Mouse (Mus musculus) heart, embryonic 10.5 days (tissue): ENCODE measurements around the gene Fxr2. TPM values are rescaled to one million over a fixed set of nuclear protein-coding genes. Genes with fewer than 3 reads are reported as not detected.
"Not testable (repeated sequence)": the region's sequence is repeated elsewhere in the genome, so short reads cannot be mapped to it uniquely, and the experiment has no call there.

Experiments used
- DNase-seq: peaks from one replicate; pipeline ENCODE4 v3.0.0-alpha.2; 2017; ENCODE audit warnings: low spot score
- H3K27ac ChIP-seq: fragments of 300-500 bp; sonication (generic); 2 replicates; pipeline ENCODE4 v1.5.1; 2016; ENCODE audit warnings: mild to moderate bottlenecking
- H3K27me3 ChIP-seq: fragments of 300-500 bp; sonication (generic); 2 replicates; pipeline ENCODE4 v1.6.1; 2016; ENCODE audit warnings: mild to moderate bottlenecking; ENCODE audit not compliant: poor library complexity, insufficient read depth, severe bottlenecking
- H3K36me3 ChIP-seq: fragments of 300-500 bp; sonication (generic); 2 replicates; pipeline ENCODE4 v1.6.1; 2016; ENCODE audit warnings: mild to moderate bottlenecking, moderate library complexity
- H3K4me1 ChIP-seq: fragments of 300-500 bp; sonication (generic); 2 replicates; pipeline ENCODE4 v1.6.1; 2016; ENCODE audit warnings: mild to moderate bottlenecking
- H3K4me3 ChIP-seq: fragments of 300-500 bp; sonication (generic); 2 replicates; pipeline ENCODE4 v1.5.1; 2016; ENCODE audit warnings: mild to moderate bottlenecking, moderate library complexity
- H3K9me3 ChIP-seq: fragments of 300-500 bp; sonication (generic); 2 replicates; pipeline ENCODE4 v1.6.1; 2016; ENCODE audit warnings: mild to moderate bottlenecking, moderate library complexity
- WGBS: fragments of 180-500 bp; shearing (Covaris S2); methylation state at CpG from one replicate; pipeline ENCODE4 v1.1.7; 2016; 5-methylcytosine and 5-hydroxymethylcytosine counted together
- polyA plus RNA-seq: library from polyadenylated mRNA; unstranded; fragments of >200 nt; fragmentation: Nextera tagmentation; extraction: Ambion mirVana; gene quantifications from 2 replicates; pipeline ENCODE4 v1.2.1, GENCODE M21; 2016

Fxr2 gene
- polyA plus RNA-seq, 1 experiment from 2014 or later, result 44.7 TPM

DNA sequence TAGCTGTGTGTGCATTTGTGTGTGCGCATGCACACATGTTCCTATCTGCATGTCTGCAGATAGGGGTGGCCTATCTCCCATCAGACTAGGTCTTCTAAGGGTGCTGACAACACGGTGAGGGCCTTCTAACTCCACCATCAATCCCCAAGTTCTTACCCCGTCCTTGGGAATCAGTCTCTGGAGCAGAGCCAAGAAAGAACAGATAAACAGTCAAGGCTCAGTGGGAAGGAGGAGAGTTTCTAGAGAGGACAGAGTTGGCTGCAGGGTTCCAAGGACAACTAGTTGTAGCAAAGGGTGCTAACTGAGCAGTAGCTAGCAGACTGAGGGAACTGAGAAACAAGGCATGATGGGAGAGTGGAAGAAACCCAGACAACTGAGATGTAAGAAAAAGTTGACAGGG is 31.0 kb upstream of the Fxr2 start:
- no peak for DNase-seq
- 37% methylated on average over 3 of the region's 3 CpGs for WGBS
- Histone ChIP-seq H3K4me1 (peaks cover 75% of the 10 kb centered on the region), H3K27me3 (no peaks in the 10 kb centered on the region), H3K9me3 (no peaks in the 10 kb centered on the region), H3K27ac (peak overlapping the region; percentile 84), H3K4me3 (0 out of 2 replicates have a peak overlapping the region, but pooled peaks have one; percentile 10), H3K36me3 (0 out of 2 replicates have a peak, but pooled peaks cover 3% of the 10 kb centered on the region)

DNA sequence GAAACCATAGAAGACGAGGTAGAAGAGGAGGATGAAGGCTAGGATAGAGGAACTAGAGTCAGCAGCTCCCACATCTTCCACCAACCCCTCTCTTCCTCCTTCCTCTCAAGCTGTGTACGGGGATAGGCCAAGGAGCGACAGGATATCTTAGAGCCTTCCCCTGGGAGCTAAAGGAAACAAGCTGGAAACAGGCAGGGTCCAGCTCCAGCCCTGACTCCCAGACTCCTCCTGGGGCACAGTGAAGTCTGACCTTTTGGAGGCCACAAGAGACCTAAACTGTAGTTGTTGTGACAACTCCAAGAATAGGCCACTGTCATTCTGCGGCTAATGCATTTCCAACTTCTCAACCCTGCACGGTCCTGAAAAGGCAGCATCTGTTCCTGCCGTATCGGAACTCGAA is 29.3 kb upstream of the Fxr2 start:
- H3K27ac ChIP-seq, result peak overlapping the region; percentile 87; the same call in 1 of the 2 replicates
- no peak for DNase-seq
- H3K36me3 ChIP-seq, result 0 out of 2 replicates have a peak, but pooled peaks cover 3% of the 10 kb centered on the region
- H3K9me3 ChIP-seq, result no peaks in the 10 kb centered on the region
- H3K4me1 ChIP-seq, result peaks cover 75% of the 10 kb centered on the region
- WGBS, result 71% methylated on average over 8 of the region's 8 CpGs
- H3K27me3 ChIP-seq, result no peaks in the 10 kb centered on the region
- no peak overlapping the region for H3K4me3 ChIP-seq

DNA sequence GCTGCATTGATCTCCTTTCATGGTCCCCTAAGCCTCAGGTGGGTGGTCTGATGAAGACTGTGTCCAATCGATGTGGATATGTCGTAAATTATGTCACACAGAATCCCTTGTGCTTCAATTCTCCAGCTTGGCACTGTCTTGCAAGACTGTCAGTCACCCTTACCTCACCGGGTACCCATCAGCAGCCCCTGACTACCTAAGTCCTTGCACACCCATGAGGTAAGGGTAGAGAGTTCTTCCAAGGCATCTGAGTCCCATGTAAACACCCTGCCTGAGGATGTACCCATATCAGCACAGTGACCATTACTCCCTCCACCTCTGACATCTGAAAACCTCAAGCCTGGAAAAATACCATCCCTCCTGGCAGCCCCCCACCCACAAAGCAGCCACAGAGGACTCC is 28.4 kb upstream of the Fxr2 start:
- no peak for DNase-seq
- Histone ChIP-seq H3K4me3 (peak overlapping the region; percentile 79), H3K36me3 (0 out of 2 replicates have a peak, but pooled peaks cover 3% of the 10 kb centered on the region), H3K27ac (peak overlapping the region; percentile 87), H3K4me1 (peaks cover 68% of the 10 kb centered on the region), H3K9me3 (no peaks in the 10 kb centered on the region), H3K27me3 (0 out of 2 replicates have a peak, but pooled peaks cover 4% of the 10 kb centered on the region)
- WGBS, result 70% methylated on average over 3 of the region's 3 CpGs

DNA sequence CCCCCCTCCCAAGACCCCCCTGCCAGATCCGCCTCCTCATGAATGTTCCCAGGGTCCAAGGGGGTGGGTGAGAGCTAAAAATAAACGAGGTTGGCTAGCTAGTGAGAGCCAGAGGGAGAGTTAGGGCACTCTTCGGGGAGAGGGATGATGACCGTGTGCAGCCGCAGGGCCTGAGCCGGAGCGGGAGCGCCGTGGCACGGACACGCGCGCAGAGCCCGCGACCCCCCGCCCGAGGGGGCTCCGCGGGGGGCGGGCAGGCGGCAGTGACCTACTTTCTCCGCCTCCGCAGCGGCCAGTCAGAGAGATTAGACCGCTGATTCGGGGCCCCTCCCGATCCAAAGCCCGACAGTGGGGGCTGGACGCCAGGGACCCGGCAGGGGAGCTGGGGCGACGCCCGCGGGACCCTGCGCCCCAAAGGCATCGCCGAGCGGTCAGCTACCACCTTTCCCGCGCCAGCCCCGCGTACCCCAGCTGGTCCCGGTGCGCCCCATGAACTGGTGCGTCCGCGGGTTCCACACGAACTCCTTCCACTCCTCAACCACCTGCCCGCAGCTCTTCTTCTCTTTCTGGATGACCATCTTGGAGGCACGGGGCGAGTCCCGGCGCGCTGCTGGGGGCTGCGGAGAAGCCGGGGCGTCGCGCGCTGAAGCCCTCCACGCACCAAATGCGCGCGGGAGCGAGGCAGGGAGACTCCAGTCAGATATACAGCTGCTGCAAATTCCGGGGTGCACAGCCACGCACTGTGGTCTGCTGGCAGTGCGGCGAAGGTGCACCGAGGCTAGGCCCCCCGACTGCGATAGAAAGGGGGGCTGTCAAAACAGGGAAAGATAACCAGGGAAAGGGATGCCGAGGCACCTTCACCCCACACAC is 27.8 kb upstream of the Fxr2 start:
- H3K27ac ChIP-seq, result peak overlapping the region; percentile 87
- H3K4me1 ChIP-seq, result peaks cover 62% of the 10 kb centered on the region

DNA sequence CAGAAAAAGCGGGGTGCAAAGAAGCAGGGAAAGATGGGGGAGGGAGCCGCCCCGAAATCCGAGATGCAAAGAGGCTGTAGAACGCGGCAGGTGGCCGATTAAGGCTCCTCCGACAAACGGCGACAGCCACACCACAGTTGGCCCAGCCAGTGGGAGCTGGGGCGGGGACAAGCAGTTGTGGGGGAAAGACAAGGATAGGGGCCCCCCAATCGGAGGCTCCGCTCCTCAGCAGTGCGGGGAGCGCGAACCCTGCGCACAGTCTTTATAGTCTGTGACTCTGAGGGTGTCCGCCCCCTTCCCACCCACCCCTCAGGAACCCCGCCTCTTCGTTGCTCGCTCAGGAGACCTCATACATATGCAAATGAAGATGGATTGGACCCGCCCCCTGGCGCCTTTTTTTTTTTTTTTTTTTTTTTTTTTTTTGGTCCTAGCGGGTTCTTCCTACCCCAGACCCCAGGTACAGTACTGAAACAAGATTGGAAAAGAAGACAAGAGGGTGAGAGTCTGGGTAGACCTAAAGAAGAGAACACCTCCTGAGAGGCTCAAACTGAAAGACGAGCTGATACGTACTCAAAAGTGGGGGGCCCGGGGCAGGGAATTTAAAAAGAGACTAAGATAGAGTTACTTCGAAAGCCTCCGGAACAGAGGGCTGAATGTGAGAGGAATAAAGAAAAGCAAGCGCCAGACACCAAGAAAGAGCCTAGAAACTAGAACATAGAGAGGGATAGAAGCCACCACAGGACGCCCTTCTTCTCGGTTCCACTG is 26.9 kb upstream of the Fxr2 start, which contains the start of gene Atp1b2:
Gene Atp1b2, minus strand, starts transcription at position 217 of the 765 bp plus-strand sequence.
- DNase-seq, result peak; percentile 97
- peak within 1 kb of the TSS; percentile 79 for H3K4me3 ChIP-seq
- H3K27me3 ChIP-seq, result 0 out of 2 replicates have a peak, but pooled peaks cover 4% of the 10 kb centered on the region
- 0 out of 2 replicates have a peak, but pooled peaks cover 3% of the 10 kb centered on the region for H3K36me3 ChIP-seq
- H3K9me3 ChIP-seq, result no peaks in the 10 kb centered on the region
- peaks cover 55% of the 10 kb centered on the region for H3K4me1 ChIP-seq
- WGBS, result 3% methylated on average over 31 of the region's 32 CpGs
- H3K27ac ChIP-seq, result peak within 1 kb of the TSS; percentile 87

More for the DNA sequence above, 27.8 kb upstream of the Fxr2 start:
- Histone ChIP-seq H3K36me3 (0 out of 2 replicates have a peak, but pooled peaks cover 3% of the 10 kb centered on the region), H3K27me3 (0 out of 2 replicates have a peak, but pooled peaks cover 4% of the 10 kb centered on the region), H3K9me3 (no peaks in the 10 kb centered on the region), H3K4me3 (peak overlapping the region; percentile 79)
- DNase-seq, result no peak
- WGBS, result under 1% methylated on average over 73 of the region's 73 CpGs

DNA sequence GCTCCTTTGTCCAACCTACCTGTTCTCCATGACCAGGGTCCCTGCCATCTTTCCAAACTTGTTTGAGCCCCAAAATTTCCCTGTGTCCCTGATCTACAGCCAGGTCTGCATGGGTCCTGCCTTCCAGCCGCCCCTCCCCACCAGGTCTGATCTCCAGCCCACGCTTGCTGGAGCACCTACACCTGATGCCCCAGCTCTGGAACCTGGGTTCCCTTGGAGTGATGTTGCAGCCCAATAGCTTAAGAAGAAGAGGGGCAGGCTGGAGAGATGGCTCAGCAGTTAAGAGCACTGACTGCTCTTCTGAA is 26.3 kb upstream of the Fxr2 start:
- H3K27me3 ChIP-seq, result 0 out of 2 replicates have a peak, but pooled peaks cover 4% of the 10 kb centered on the region
- WGBS, result 62% methylated on average over 2 of the region's 2 CpGs
- peaks cover 53% of the 10 kb centered on the region for H3K4me1 ChIP-seq
- H3K27ac ChIP-seq, result peak overlapping the region; percentile 80
- DNase-seq, result no peak
- no peaks in the 10 kb centered on the region for H3K9me3 ChIP-seq
- 0 out of 2 replicates have a peak, but pooled peaks cover 3% of the 10 kb centered on the region for H3K36me3 ChIP-seq
- peak overlapping the region; percentile 79 for H3K4me3 ChIP-seq

DNA sequence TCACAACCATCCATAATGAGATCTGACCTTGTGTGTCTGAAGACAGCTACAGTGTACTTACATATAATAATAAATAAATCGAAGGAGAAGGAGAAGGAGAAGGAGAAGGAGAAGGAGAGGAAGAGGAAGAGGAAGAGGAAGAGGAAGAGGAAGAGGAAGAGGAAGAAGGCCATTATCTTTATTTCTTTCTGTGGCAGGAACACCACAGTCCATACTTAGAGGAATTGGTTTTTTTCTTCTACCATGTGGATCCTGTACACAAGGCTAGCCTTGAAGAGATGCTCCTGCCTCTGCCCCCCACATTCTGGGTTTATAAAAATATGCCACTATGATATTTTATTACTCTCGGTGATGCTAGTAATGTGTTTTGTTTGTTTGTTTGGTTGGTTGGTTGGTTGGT is 26.0 kb upstream of the Fxr2 start:
- no peak for DNase-seq
- Histone ChIP-seq H3K4me1 (peaks cover 49% of the 10 kb centered on the region), H3K4me3 (no peak overlapping the region), H3K36me3 (no peaks in the 10 kb centered on the region), H3K27ac (no peak overlapping the region), H3K9me3 (no peaks in the 10 kb centered on the region), H3K27me3 (0 out of 2 replicates have a peak, but pooled peaks cover 4% of the 10 kb centered on the region)
- WGBS, result 77% methylated on average over 2 of the region's 2 CpGs

DNA sequence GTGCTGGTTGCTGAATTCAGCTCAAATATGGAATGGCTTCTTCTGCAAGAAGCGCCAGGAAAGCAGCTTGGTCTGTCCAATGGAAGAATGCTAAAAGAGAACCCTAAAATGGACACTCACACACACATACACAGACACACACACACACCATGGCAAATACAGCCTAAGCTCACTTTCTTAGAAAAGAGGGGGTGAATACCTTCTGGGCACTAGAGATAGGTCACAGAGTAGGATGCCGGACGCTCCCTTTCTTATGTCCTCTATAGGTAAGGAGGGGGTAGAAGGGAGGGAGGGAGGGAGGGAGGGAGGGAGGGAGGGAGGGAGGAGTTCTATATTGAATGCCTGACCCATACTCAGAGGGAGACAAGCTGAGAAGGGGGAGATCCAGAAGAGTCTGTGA is 24.3 kb upstream of the Fxr2 start:
- 76% methylated on average over 3 of the region's 3 CpGs for WGBS
- Histone ChIP-seq H3K27ac (no peak overlapping the region), H3K4me3 (no peak overlapping the region), H3K27me3 (0 out of 2 replicates have a peak, but pooled peaks cover 4% of the 10 kb centered on the region), H3K9me3 (no peaks in the 10 kb centered on the region), H3K4me1 (peaks cover 38% of the 10 kb centered on the region), H3K36me3 (no peaks in the 10 kb centered on the region)
- DNase-seq, result no peak

DNA sequence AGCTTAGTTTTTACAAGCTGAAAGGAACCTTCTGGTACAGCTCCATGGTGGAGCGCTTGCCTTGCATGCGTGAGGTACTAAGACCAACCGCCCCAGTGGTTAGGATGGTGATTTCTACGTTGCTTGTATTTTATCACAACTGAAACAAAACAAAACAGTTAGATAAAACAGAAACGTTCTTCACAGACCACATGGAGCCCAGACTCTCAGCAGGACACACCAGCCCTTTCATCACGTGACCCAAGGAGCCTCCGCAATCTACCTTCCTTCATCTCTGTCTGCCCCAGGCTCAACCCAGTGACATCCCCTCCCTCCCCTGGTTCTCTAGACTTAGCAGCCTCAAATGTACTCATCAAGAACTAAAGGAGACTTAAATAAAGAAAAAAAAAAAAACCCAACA is 23.4 kb upstream of the Fxr2 start:
- no peak overlapping the region for H3K4me3 ChIP-seq
- H3K27ac ChIP-seq, result no peak overlapping the region
- 48% methylated on average over 7 of the region's 7 CpGs for WGBS

DNA sequence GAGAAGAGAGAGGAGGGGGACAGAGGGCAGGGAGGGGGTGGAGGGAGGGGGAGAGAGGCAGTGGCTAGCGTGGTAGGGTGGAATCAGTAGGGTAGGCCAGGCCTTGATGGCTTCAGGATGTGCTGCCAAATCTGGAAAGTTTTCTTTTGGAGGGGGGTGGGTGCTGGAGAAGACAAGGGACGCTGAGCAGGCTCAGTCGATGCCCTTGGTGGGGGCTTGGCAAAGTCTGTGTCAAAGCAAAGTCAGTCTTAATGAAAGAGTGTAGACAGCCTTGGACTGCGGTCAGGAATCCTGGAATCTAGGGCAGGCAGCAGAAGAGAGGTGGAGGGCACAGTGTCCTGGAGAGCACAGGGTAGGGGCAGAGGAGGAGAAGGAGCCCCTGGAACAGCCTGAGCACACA is 21.9 kb upstream of the Fxr2 start:
- Histone ChIP-seq H3K27ac (no peak overlapping the region), H3K27me3 (0 out of 2 replicates have a peak, but pooled peaks cover 11% of the 10 kb centered on the region), H3K9me3 (no peaks in the 10 kb centered on the region), H3K4me1 (peaks cover 18% of the 10 kb centered on the region), H3K36me3 (no peaks in the 10 kb centered on the region), H3K4me3 (no peak overlapping the region)
- DNase-seq, result no peak
- 41% methylated on average over 4 of the region's 4 CpGs for WGBS

More for the DNA sequence above, 23.4 kb upstream of the Fxr2 start:
- Histone ChIP-seq H3K36me3 (no peaks in the 10 kb centered on the region), H3K9me3 (no peaks in the 10 kb centered on the region), H3K27me3 (0 out of 2 replicates have a peak, but pooled peaks cover 4% of the 10 kb centered on the region), H3K4me1 (peaks cover 32% of the 10 kb centered on the region)
- DNase-seq, result no peak

DNA sequence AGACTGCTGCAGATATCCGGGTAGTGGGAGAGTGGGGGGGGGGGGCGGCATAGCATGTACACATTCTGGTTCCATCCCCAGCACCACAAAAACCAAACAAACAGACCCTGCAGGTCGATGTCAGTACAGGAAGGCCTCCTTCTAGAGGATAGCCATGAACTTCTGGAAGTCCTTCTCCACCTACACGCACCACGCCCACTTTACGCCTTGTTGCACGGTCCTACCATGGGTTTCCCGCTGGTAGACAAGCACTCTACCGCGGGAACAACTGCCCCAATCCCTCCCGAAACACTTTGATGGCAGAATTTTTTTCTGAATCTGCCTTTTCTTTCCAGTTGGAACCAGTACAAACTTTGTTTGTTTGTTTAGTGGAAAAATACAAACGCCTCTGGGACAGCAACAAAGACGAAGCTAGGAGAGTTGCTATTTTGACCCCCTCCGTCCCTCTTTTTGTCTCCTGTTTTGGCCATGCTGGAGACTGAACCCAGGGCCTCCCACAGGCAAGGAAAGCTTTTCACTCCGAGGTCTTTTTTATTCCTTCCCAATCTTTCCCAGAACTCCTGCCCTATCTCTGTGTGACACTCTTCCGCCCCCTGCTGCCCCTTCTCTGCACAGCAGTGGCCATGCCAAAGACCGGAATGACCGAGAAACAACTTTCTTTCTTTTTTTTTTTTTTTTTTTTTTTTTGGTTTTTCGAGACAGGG is 19.1 kb upstream of the Fxr2 start:
- H3K27ac ChIP-seq, result peak overlapping the region; percentile 77
- WGBS, result 9% methylated on average over 19 of the region's 19 CpGs
- H3K9me3 ChIP-seq, result no peaks in the 10 kb centered on the region
- peak; percentile 91 for DNase-seq
- H3K36me3 ChIP-seq, result no peaks in the 10 kb centered on the region
- peaks cover 14% of the 10 kb centered on the region; the same call in 1 of the 2 replicates for H3K27me3 ChIP-seq
- H3K4me3 ChIP-seq, result peak overlapping the region; percentile 41
- peaks cover 28% of the 10 kb centered on the region for H3K4me1 ChIP-seq

DNA sequence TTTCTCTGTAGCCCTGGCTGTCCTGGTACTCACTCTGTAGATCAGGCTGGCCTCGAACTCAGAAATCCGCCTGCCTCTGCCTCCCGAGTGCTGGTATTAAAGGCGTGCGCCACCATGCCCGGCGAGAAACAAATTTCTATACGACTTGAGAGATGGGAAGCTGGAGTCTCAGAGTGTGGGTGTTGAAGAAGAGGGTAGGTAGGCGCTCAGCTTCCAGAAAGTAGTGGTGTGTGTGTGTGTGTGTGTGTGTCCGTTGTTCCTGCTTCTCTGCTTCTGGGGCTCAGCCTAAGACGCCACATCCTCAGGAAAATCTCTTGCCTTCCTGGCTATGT is 18.6 kb upstream of the Fxr2 start:
- peak overlapping the region; percentile 41; the same call in 1 of the 2 replicates for H3K4me3 ChIP-seq
- H3K27ac ChIP-seq, DNase-seq, H3K36me3 ChIP-seq, H3K9me3 ChIP-seq, H3K27me3 ChIP-seq: not testable (repeated sequence)
- peaks cover 28% of the 10 kb centered on the region for H3K4me1 ChIP-seq
- 53% methylated on average over 11 of the region's 11 CpGs for WGBS
